Mouse (Mus musculus): ENCODE measurements around the gene Cnih3.

DNA sequence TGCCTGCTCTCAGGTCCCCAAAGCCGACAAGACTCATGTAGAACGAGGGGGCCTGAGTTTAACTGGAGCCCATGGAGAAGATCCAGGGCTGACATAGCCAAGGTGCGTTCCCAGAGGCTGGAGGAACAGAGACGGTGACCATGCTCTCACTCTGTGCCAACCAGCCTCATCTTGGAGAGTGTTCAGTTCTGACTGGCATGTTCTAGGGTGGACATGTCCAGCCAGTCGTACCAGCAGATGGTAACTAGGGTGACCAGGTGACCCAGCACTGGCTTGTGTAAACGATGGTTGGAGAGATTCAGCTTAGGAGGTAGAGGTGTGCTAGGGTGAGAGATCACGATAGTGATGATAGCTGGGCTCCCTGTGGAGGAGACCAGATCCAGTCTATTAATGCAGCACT, 50.6 kb downstream of the Cnih3 start:
- TF ChIP-seq CTCF (conservative IDR thresholded peaks at IDR 0.05; ENCODE audit: low read length) (no peak), NANOG (IDR thresholded peaks at IDR 0.05; ENCODE audit: borderline replicate concordance, low read length) (no peak), POU5F1 (IDR thresholded peaks at IDR 0.05; ENCODE audit: borderline replicate concordance, low read length) (no peak)

All from E14TG2a.4 (cell line).